8 mouse cellular contexts compared by ENCODE assay signal in genomic region chr16:31234356-31234755, GRCm38 (mm10). TPM values are rescaled to one million over a fixed set of nuclear protein-coding genes. Genes with fewer than 3 reads are reported as not detected.
DNase-seq lines count a peak whose midpoint lies in the region; ATAC-seq and TF ChIP-seq lines count a peak whose summit lies in the region.

No protein-coding gene starts in this region.

- no peaks in the 10 kb centered on the region for H3K9me3 ChIP-seq in forebrain, embryonic 11.5 days (ENCODE audit: control insufficient read depth, low read length)
- no peaks in the 10 kb centered on the region for H3K9me3 ChIP-seq in forebrain, embryonic 10.5 days
- no peaks in the 10 kb centered on the region for H3K9me3 ChIP-seq in kidney, embryonic 15.5 days (replicated peaks)
- H3K9me3 ChIP-seq in liver, embryonic 13.5 days (replicated peaks): no peaks in the 10 kb centered on the region

- TF ChIP-seq CTCF in bone marrow macrophage, adult 2 months (IDR thresholded peaks at IDR 0.05; ENCODE audit: low read depth, low read length): no peak

- H3K36me3 ChIP-seq in forebrain, embryonic 11.5 days (ENCODE audit: control insufficient read depth, insufficient read depth, low read length): no peaks in the 10 kb centered on the region
- no peaks in the 10 kb centered on the region for H3K36me3 ChIP-seq in forebrain, embryonic 10.5 days (replicated peaks)
- H3K36me3 ChIP-seq in kidney, embryonic 15.5 days: no peaks in the 10 kb centered on the region
- H3K36me3 ChIP-seq in liver, embryonic 13.5 days: no peaks in the 10 kb centered on the region

- intact Hi-C loops in left cerebral cortex, postnatal 25 days (cut with DNase I): no loop called here

- no peak overlapping the region for H3K27ac ChIP-seq in forebrain, embryonic 11.5 days (ENCODE audit: low read depth, low read length)
- H3K27ac ChIP-seq in forebrain, embryonic 10.5 days: no peak overlapping the region
- H3K27ac ChIP-seq in kidney, embryonic 15.5 days: no peak overlapping the region
- peak overlapping the region; percentile 68 for H3K27ac ChIP-seq in bone marrow macrophage, adult 2 months (ENCODE audit: insufficient read depth, low read depth, low read length)
- H3K27ac ChIP-seq in liver, embryonic 13.5 days: no peak overlapping the region

- peak; percentile 30 for DNase-seq in forebrain, embryonic 11.5 days (ENCODE audit: low spot score)
- no peak for DNase-seq in forebrain, embryonic 10.5 days (ENCODE audit: extremely low spot score, low spot score)
- DNase-seq in kidney, postnatal 14 days: no peak
- DNase-seq in liver, embryonic 13.5 days: no peak
- no peak for DNase-seq in embryo, embryonic 10 days (ENCODE audit: low spot score)
- DNase-seq in left cerebral cortex, postnatal 25 days (ENCODE audit: low spot score in 2 of 2): no peak

- TF ChIP-seq POLR2A in bone marrow macrophage, adult 2 months (IDR thresholded peaks at IDR 0.05; ENCODE audit: borderline replicate concordance, low read depth, low read length): no peak

- no peaks in the 10 kb centered on the region for H3K27me3 ChIP-seq in forebrain, embryonic 11.5 days (ENCODE audit: control insufficient read depth, insufficient read depth, low read length)
- peaks cover 23% of the 10 kb centered on the region for H3K27me3 ChIP-seq in forebrain, embryonic 10.5 days (ENCODE audit: poor library complexity, severe bottlenecking)
- H3K27me3 ChIP-seq in kidney, embryonic 15.5 days: no peaks in the 10 kb centered on the region
- H3K27me3 ChIP-seq in liver, embryonic 13.5 days: 0 out of 2 replicates have a peak, but pooled peaks cover 2% of the 10 kb centered on the region

- H3K4me1 ChIP-seq in forebrain, embryonic 11.5 days (replicated peaks; ENCODE audit: control insufficient read depth, insufficient read depth, low read length): no peaks in the 10 kb centered on the region
- H3K4me1 ChIP-seq in forebrain, embryonic 10.5 days: peaks cover 36% of the 10 kb centered on the region
- H3K4me1 ChIP-seq in kidney, embryonic 15.5 days: peaks cover 23% of the 10 kb centered on the region
- H3K4me1 ChIP-seq in bone marrow macrophage, adult 2 months (ENCODE audit: control insufficient read depth, insufficient read depth, low read length): peaks cover 22% of the 10 kb centered on the region
- peaks cover 20% of the 10 kb centered on the region for H3K4me1 ChIP-seq in liver, embryonic 13.5 days (replicated peaks)

- H3K9ac ChIP-seq in forebrain, embryonic 11.5 days (ENCODE audit: low read length): no peak overlapping the region
- no peak overlapping the region for H3K9ac ChIP-seq in kidney, embryonic 15.5 days
- H3K9ac ChIP-seq in liver, embryonic 13.5 days: no peak overlapping the region

- WGBS in forebrain, embryonic 11.5 days: 31% methylated on average over 3 of the region's 3 CpGs
- WGBS in forebrain, embryonic 10.5 days: 63% methylated on average over 3 of the region's 3 CpGs
- 46% methylated on average over 3 of the region's 3 CpGs for WGBS in kidney, embryonic 15.5 days
- WGBS in liver, embryonic 13.5 days (ENCODE audit: insufficient replicate concordance): 23% methylated on average over 3 of the region's 3 CpGs

- no peak overlapping the region for H3K4me2 ChIP-seq in forebrain, embryonic 11.5 days (ENCODE audit: low read depth, low read length, severe bottlenecking)
- peak overlapping the region; percentile 58 for H3K4me2 ChIP-seq in kidney, embryonic 15.5 days
- peak overlapping the region; percentile 55 for H3K4me2 ChIP-seq in liver, embryonic 13.5 days

- no peak for ATAC-seq in forebrain, embryonic 11.5 days (replicated peaks; ENCODE audit: low FRiP score)
- no peak for ATAC-seq in kidney, embryonic 15.5 days (replicated peaks; ENCODE audit: low FRiP score)
- no peak for ATAC-seq in liver, embryonic 13.5 days (ENCODE audit: low read depth)

- H3K4me3 ChIP-seq in forebrain, embryonic 11.5 days (ENCODE audit: low read depth, low read length): no peak overlapping the region
- no peak overlapping the region for H3K4me3 ChIP-seq in forebrain, embryonic 10.5 days
- no peak overlapping the region for H3K4me3 ChIP-seq in kidney, embryonic 15.5 days (replicated peaks)
- peak overlapping the region; percentile 26 for H3K4me3 ChIP-seq in bone marrow macrophage, adult 2 months (ENCODE audit: insufficient read depth, low read length)
- 0 out of 2 replicates have a peak overlapping the region, but pooled peaks have one; percentile 21 for H3K4me3 ChIP-seq in liver, embryonic 13.5 days (replicated peaks)

RNA-seq across cellular contexts. Expression of gene Acap2, which starts 33.3 kb away (rescaled TPM):
- polyA plus RNA-seq in forebrain, embryonic 11.5 days (2014; fragmentation: Nextera tagmentation; extraction: Ambion mirVana): 24.8 and 29.5 TPM in 2 replicates
- polyA plus RNA-seq in forebrain, embryonic 10.5 days (2016; fragmentation: Nextera tagmentation; extraction: Ambion mirVana): 18.4 and 19.7 TPM in 2 replicates
- 17.6 and 17.7 TPM in 2 replicates for polyA plus RNA-seq in kidney, embryonic 15.5 days (2015; fragmentation: Nextera tagmentation; extraction: Ambion mirVana)
- 55.2 and 62.9 TPM in 2 replicates for polyA plus RNA-seq in bone marrow macrophage, adult 2 months (2012; ENCODE audit: insufficient read depth, insufficient read length, missing spikeins)
- 5.8 and 6.7 TPM in 2 replicates for polyA plus RNA-seq in liver, embryonic 13.5 days (2015; fragmentation: Nextera tagmentation; extraction: Ambion mirVana)
- 100 to 1,000 TPM; 110 to 121 TPM for total RNA-seq in left cerebral cortex, postnatal 25 days (2021)

RNA-seq across cellular contexts. Expression of gene Ppp1r2, which starts 40.7 kb away (rescaled TPM):
- polyA plus RNA-seq in forebrain, embryonic 11.5 days (2014; fragmentation: Nextera tagmentation; extraction: Ambion mirVana): 109 and 110 TPM in 2 replicates
- polyA plus RNA-seq in forebrain, embryonic 10.5 days (2016; fragmentation: Nextera tagmentation; extraction: Ambion mirVana): 91.3 and 91.7 TPM in 2 replicates
- 87.7 and 91.7 TPM in 2 replicates for polyA plus RNA-seq in kidney, embryonic 15.5 days (2015; fragmentation: Nextera tagmentation; extraction: Ambion mirVana)
- 45.4 and 57.8 TPM in 2 replicates for polyA plus RNA-seq in bone marrow macrophage, adult 2 months (2012; ENCODE audit: insufficient read depth, insufficient read length, missing spikeins)
- 44.7 and 49.6 TPM in 2 replicates for polyA plus RNA-seq in liver, embryonic 13.5 days (2015; fragmentation: Nextera tagmentation; extraction: Ambion mirVana)
- 100 to 1,000 TPM in 1 of 2 experiments, 10 to 100 TPM in 1; 95.9 to 112 TPM for total RNA-seq in left cerebral cortex, postnatal 25 days (2021)

Comparison
In these comparisons a context has a peak if more than half of its experiments do, and no peak if none do; other contexts are left out.
1. H3K4me3 ChIP-seq: peak in bone marrow macrophage, adult 2 months (single experiment) and liver, embryonic 13.5 days (single experiment); none in forebrain, embryonic 11.5 days (single experiment), forebrain, embryonic 10.5 days (single experiment) and kidney, embryonic 15.5 days (single experiment).